In the genomic region with DNA sequence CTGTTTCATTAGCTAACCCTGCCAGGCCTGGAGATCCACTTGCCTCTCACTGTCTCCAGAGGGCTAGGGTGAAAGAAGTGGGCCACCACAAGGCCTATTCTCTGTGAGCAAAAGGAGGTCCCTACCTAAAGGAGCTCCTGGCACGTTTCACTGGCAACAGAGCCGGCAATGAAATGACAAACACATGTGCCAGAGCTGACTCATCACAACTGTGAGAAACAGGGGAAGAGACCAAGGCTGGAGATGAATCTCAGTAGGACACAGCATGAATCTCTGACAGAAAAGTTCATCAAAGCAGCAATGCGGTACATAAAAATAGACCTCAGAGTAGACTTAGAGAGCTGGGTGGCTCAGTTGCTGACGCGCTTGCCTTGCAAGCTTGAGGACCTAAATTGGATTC, we compare ENCODE assay signal across 18 mouse cellular contexts. TPM values are rescaled to one million over a fixed set of nuclear protein-coding genes. Genes with fewer than 3 reads are reported as not detected.
DNase-seq lines count a peak whose midpoint lies in the region; ATAC-seq lines count a peak whose summit lies in the region.
"Had no signal": no experiment of that assay in that cellular context is flagged by ENCODE, and none has a peak within 500 bp of the region (broad histone marks: within the 10 kb centered on the region; RNA-seq: fewer than 3 reads in every experiment).

No protein-coding gene starts in this region.

- 0 out of 2 replicates have a peak, but pooled peaks cover 4% of the 10 kb centered on the region for H3K4me1 ChIP-seq in kidney, embryonic 16.5 days (ENCODE audit: insufficient read depth, low read length)
- H3K4me1 ChIP-seq: hindbrain, embryonic 13.5 days; limb, embryonic 12.5 days had no signal

- H3K9me3 ChIP-seq in kidney, embryonic 16.5 days (ENCODE audit: low read length): no peaks in the 10 kb centered on the region
- H3K9me3 ChIP-seq: hindbrain, embryonic 13.5 days; kidney, embryonic 15.5 days; limb, embryonic 12.5 days had no signal

- H3K27me3 ChIP-seq in kidney, embryonic 16.5 days (ENCODE audit: insufficient read depth, low read length): no peaks in the 10 kb centered on the region
- H3K27me3 ChIP-seq: hindbrain, embryonic 13.5 days; kidney, embryonic 15.5 days; limb, embryonic 12.5 days had no signal

- 63% methylated on average over 5 of the region's 5 CpGs for WGBS in kidney, embryonic 16.5 days

- ATAC-seq in kidney, embryonic 16.5 days (ENCODE audit: low FRiP score, low TSS enrichment): no peak

- no peaks in the 10 kb centered on the region for H3K36me3 ChIP-seq in kidney, embryonic 16.5 days (ENCODE audit: insufficient read depth, low read length)
- H3K36me3 ChIP-seq: hindbrain, embryonic 13.5 days; kidney, embryonic 15.5 days; limb, embryonic 12.5 days had no signal

- H3K4me3 ChIP-seq in kidney, embryonic 16.5 days (ENCODE audit: low read length): no peak overlapping the region
- H3K4me3 ChIP-seq: hindbrain, embryonic 13.5 days; kidney, embryonic 15.5 days; limb, embryonic 12.5 days; myocyte had no signal

- peak; percentile 78 to 90 for DNase-seq in adrenal gland, adult (ENCODE audit: inconsistent age in 2 of 2, low spot score in 1 of 2)
- DNase-seq in adrenal gland, postnatal 4 days (ENCODE audit: low spot score in 2 of 2): no peak
- DNase-seq in right cerebral cortex, adult 2 months (ENCODE audit: low spot score in 2 of 2): peak; percentile 54 to 56
- no peak for DNase-seq in right cerebral cortex, postnatal 25 days
- peak; percentile 47 for DNase-seq in adrenal gland, postnatal 25 days
- DNase-seq in testis, postnatal 14 days (ENCODE audit: low spot score): no peak
- DNase-seq in layer of hippocampus, adult 18-20 months (ENCODE audit: low spot score in 2 of 2): no peak
- DNase-seq: heart, postnatal 14 days; midbrain, embryonic 14.5 days; retina, postnatal 1 day; spleen, adult 18-20 months had no signal

- no peak overlapping the region for H3K9ac ChIP-seq in kidney, embryonic 16.5 days (replicated peaks; ENCODE audit: low read length)
- H3K9ac ChIP-seq: hindbrain, embryonic 13.5 days; limb, embryonic 12.5 days; liver, embryonic 14.5 days had no signal

- H3K27ac ChIP-seq in kidney, embryonic 16.5 days (ENCODE audit: low read length): no peak overlapping the region
- H3K27ac ChIP-seq: hindbrain, embryonic 13.5 days; kidney, embryonic 15.5 days; limb, embryonic 12.5 days; liver, embryonic 14.5 days had no signal

- H3K4me2 ChIP-seq in kidney, embryonic 16.5 days (replicated peaks; ENCODE audit: low read depth, low read length): no peak overlapping the region
- H3K4me2 ChIP-seq: heart, embryonic 11.5 days; hindbrain, embryonic 13.5 days; kidney, embryonic 15.5 days; limb, embryonic 12.5 days had no signal

RNA-seq across cellular contexts. Expression of a gene that starts 5.0 kb away (rescaled TPM):
- 100 to 1,000 TPM; 282 to 296 TPM for total RNA-seq in adrenal gland, postnatal 4 days (2021)
- 228 and 255 TPM in 2 replicates for total RNA-seq in adrenal gland, postnatal 25 days (2021)
- 325 and 328 TPM in 2 replicates for polyA plus RNA-seq in kidney, embryonic 16.5 days (2015; fragmentation: Nextera tagmentation; extraction: Ambion mirVana)
- total RNA-seq in layer of hippocampus, adult 18-20 months (2021): 100 to 1,000 TPM; 361 to 370 TPM

RNA-seq across cellular contexts. Expression of a gene that starts 7.6 kb away (rescaled TPM):
- total RNA-seq in adrenal gland, postnatal 4 days (2021): 100 to 1,000 TPM; 171 to 196 TPM
- 257 and 265 TPM in 2 replicates for total RNA-seq in adrenal gland, postnatal 25 days (2021)
- polyA plus RNA-seq in kidney, embryonic 16.5 days (2015; fragmentation: Nextera tagmentation; extraction: Ambion mirVana): 191 and 193 TPM in 2 replicates
- total RNA-seq in layer of hippocampus, adult 18-20 months (2021): 10 to 100 TPM; 39.1 to 40.5 TPM

RNA-seq across cellular contexts. Expression of a gene that starts 46.9 kb away (rescaled TPM):
- 10 to 100 TPM; 20.4 to 20.8 TPM for total RNA-seq in adrenal gland, postnatal 4 days (2021)
- total RNA-seq in adrenal gland, postnatal 25 days (2021): 23.2 and 24.1 TPM in 2 replicates
- polyA plus RNA-seq in kidney, embryonic 16.5 days (2015; fragmentation: Nextera tagmentation; extraction: Ambion mirVana): 28.4 and 29.8 TPM in 2 replicates
- total RNA-seq in layer of hippocampus, adult 18-20 months (2021): 100 to 1,000 TPM in 1 of 2 experiments, 10 to 100 TPM in 1; 99.5 to 106 TPM

Comparison
In these comparisons a context has a peak if more than half of its experiments do, and no peak if none do; other contexts are left out.
1. DNase-seq: peak in adrenal gland, adult (2 of 2), right cerebral cortex, adult 2 months (2 of 2) and adrenal gland, postnatal 25 days (single experiment); none in adrenal gland, postnatal 4 days (0 of 2), right cerebral cortex, postnatal 25 days (single experiment), testis, postnatal 14 days (single experiment) and layer of hippocampus, adult 18-20 months (0 of 2).